Mouse (Mus musculus) kidney, postnatal 0 days (tissue): ENCODE measurements around the gene Tbcel. TPM values are rescaled to one million over a fixed set of nuclear protein-coding genes. Genes with fewer than 3 reads are reported as not detected.

Source experiments
- ATAC-seq: fragments of 200-750 bp; cut with Nextera tagmentation; replicated peaks from 2 replicates; pipeline ENCODE4 v1.8.0; 2017; ENCODE audit warnings: low read depth, moderate number of reproducible peaks, moderate TSS enrichment, moderate library complexity; ENCODE audit not compliant: low FRiP score
- DNase-seq: peaks from one replicate; pipeline ENCODE4 v3.0.0-alpha.2; 2016; ENCODE audit warnings: low spot score
- H3K27ac ChIP-seq: fragments of 300-500 bp; sonication (generic); 2 replicates; pipeline ENCODE4 v1.5.1; 2014; ENCODE audit warnings: mild to moderate bottlenecking
- H3K27me3 ChIP-seq: fragments of 300-500 bp; sonication (generic); 2 replicates; pipeline ENCODE4 v1.6.1; 2014; ENCODE audit warnings: low read length, mixed read lengths; ENCODE audit not compliant: insufficient read depth
- H3K36me3 ChIP-seq: fragments of 300-500 bp; sonication (generic); 2 replicates; pipeline ENCODE4 v1.6.1; 2014; ENCODE audit warnings: low read length, mixed read lengths; ENCODE audit not compliant: insufficient read depth
- H3K4me1 ChIP-seq: fragments of 300-500 bp; sonication (generic); replicated peaks from 2 replicates; pipeline ENCODE4 v1.6.1; 2014; ENCODE audit warnings: antibody characterized with exemption, low read length, mixed read lengths; ENCODE audit not compliant: insufficient read depth
- H3K4me2 ChIP-seq: fragments of 300-500 bp; sonication (generic); 2 replicates; pipeline ENCODE4 v1.6.1; 2014; ENCODE audit warnings: mild to moderate bottlenecking, low read length, moderate library complexity, mixed read lengths
- H3K4me3 ChIP-seq: fragments of 300-500 bp; sonication (generic); replicated peaks from 2 replicates; pipeline ENCODE4 v1.5.1; 2014; ENCODE audit warnings: low read depth, low read length
- H3K9ac ChIP-seq: fragments of 300-500 bp; sonication (generic); 2 replicates; pipeline ENCODE4 v1.6.1; 2014; ENCODE audit warnings: low read depth, low read length
- H3K9me3 ChIP-seq: fragments of 300-500 bp; sonication (generic); replicated peaks from 2 replicates; pipeline ENCODE4 v1.6.1; 2016; ENCODE audit warnings: low read length, inconsistent platforms, mixed read lengths
- CTCF ChIP-seq: IDR thresholded peaks from 2 replicates; pipeline ENCODE4 v1.5.1; 2016; ENCODE audit warnings: antibody characterized with exemption, low read depth, mild to moderate bottlenecking, moderate library complexity
- WGBS: fragments of 180-500 bp; shearing (Covaris S2); extraction: QIAGEN DNeasy Blood & Tissue Kit; methylation state at CpG from one replicate; pipeline ENCODE4 v1.1.7; 2014; 5-methylcytosine and 5-hydroxymethylcytosine counted together
- polyA plus RNA-seq: library from polyadenylated mRNA; unstranded; fragments of >200 nt; fragmentation: Nextera tagmentation; extraction: Ambion mirVana; gene quantifications from 2 replicates; pipeline ENCODE4 v1.2.1, GENCODE M21; 2015

Gene Tbcel
- polyA plus RNA-seq, 1 experiment from 2014 or later = 6.0 TPM

DNA sequence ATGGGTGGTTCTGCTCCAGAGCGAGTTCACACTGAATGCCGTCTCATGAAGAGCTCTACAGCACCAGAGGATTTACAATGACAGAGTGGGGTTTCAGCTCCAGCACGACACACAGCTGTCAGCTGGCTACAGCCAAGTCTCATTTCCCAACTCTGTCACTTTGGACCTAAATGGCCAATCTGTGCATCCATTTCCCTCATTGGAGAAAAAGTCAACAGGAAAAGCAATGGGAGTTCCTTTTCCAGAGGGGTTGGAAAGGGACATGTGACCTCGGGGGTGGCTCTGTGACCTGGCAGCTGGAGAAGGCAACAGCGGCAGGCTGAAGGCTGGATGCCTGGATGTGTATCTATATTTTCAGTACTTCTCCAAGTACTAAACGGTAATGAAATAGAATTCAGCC, 96.3 kb downstream of the Tbcel start:
- Histone ChIP-seq H3K4me2 (no peak overlapping the region), H3K4me3 (no peak overlapping the region), H3K36me3 (0 out of 2 replicates have a peak, but pooled peaks cover 5% of the 10 kb centered on the region), H3K9ac (no peak overlapping the region), H3K4me1 (no peaks in the 10 kb centered on the region; the same call in 1 of the 2 replicates), H3K9me3 (no peaks in the 10 kb centered on the region), H3K27me3 (no peaks in the 10 kb centered on the region), H3K27ac (no peak overlapping the region)
- DNase-seq (no peak), ATAC-seq (no peak)
- 76% methylated on average over 6 of the region's 6 CpGs for WGBS
- TF ChIP-seq CTCF = no peak

GRCm38 (mm10) chr9:42405736-42406135, 101.9 kb downstream of the Tbcel start:
- ATAC-seq (no peak), DNase-seq (no peak)
- H3K36me3 ChIP-seq = no peaks in the 10 kb centered on the region
- H3K4me2 ChIP-seq = no peak overlapping the region
- no peak overlapping the region for H3K4me3 ChIP-seq
- no peak overlapping the region for H3K27ac ChIP-seq
- no peak overlapping the region for H3K9ac ChIP-seq
- H3K27me3 ChIP-seq = no peaks in the 10 kb centered on the region
- H3K9me3 ChIP-seq = no peaks in the 10 kb centered on the region
- TF ChIP-seq CTCF = no peak
- 66% methylated on average over 4 of the region's 4 CpGs for WGBS
- no peaks in the 10 kb centered on the region for H3K4me1 ChIP-seq

GRCm38 (mm10) chr9:42401486-42401885, 106.1 kb downstream of the Tbcel start:
- no peak for DNase-seq
- Histone ChIP-seq H3K36me3 (no peaks in the 10 kb centered on the region), H3K4me2 (no peak overlapping the region), H3K4me1 (no peaks in the 10 kb centered on the region), H3K27ac (no peak overlapping the region), H3K9ac (no peak overlapping the region), H3K9me3 (no peaks in the 10 kb centered on the region), H3K4me3 (no peak overlapping the region), H3K27me3 (no peaks in the 10 kb centered on the region)
- no peak for TF ChIP-seq CTCF
- no peak for ATAC-seq
- WGBS = 64% methylated on average over 6 of the region's 6 CpGs

- ATAC-seq = no peak
- WGBS = 72% methylated on average over 6 of the region's 6 CpGs
- no peak for TF ChIP-seq CTCF
- Histone ChIP-seq H3K27ac (no peak within 1 kb of the TSS), H3K9ac (no peak within 1 kb of the TSS), H3K9me3 (no peaks in the 10 kb centered on the region), H3K4me1 (no peaks in the 10 kb centered on the region), H3K36me3 (no peaks in the 10 kb centered on the region), H3K4me3 (no peak within 1 kb of the TSS), H3K4me2 (no peak within 1 kb of the TSS), H3K27me3 (no peaks in the 10 kb centered on the region)
- DNase-seq = no peak
These were observed 107.8 kb downstream of the Tbcel start, which contains the start of gene Tecta for GRCm38 (mm10) chr9:42399829-42400228. Tecta (minus strand) TSS chr9:42399929.

GRCm38 (mm10) chr9:42396141-42396540, 111.5 kb downstream of the Tbcel start:
- 49% methylated on average over 2 of the region's 2 CpGs for WGBS
- H3K27me3 ChIP-seq = no peaks in the 10 kb centered on the region
- H3K36me3 ChIP-seq = no peaks in the 10 kb centered on the region
- H3K4me2 ChIP-seq = no peak overlapping the region
- no peak for TF ChIP-seq CTCF
- H3K27ac ChIP-seq = no peak overlapping the region
- H3K4me1 ChIP-seq = no peaks in the 10 kb centered on the region
- no peak overlapping the region for H3K9ac ChIP-seq
- no peak overlapping the region for H3K4me3 ChIP-seq
- no peak for ATAC-seq
- DNase-seq = no peak
- no peaks in the 10 kb centered on the region for H3K9me3 ChIP-seq

- no peak for TF ChIP-seq CTCF
- Histone ChIP-seq H3K4me2 (no peak overlapping the region), H3K27me3 (no peaks in the 10 kb centered on the region; the same call in 1 of the 2 replicates), H3K9ac (no peak overlapping the region), H3K9me3 (no peaks in the 10 kb centered on the region), H3K27ac (no peak overlapping the region), H3K4me1 (0 out of 2 replicates have a peak, but pooled peaks cover 3% of the 10 kb centered on the region), H3K36me3 (no peaks in the 10 kb centered on the region), H3K4me3 (no peak overlapping the region)
- DNase-seq (no peak), ATAC-seq (no peak)
- WGBS = 37% methylated on average over 6 of the region's 6 CpGs
These were observed 112.7 kb downstream of the Tbcel start for GRCm38 (mm10) chr9:42394903-42395302.

DNA sequence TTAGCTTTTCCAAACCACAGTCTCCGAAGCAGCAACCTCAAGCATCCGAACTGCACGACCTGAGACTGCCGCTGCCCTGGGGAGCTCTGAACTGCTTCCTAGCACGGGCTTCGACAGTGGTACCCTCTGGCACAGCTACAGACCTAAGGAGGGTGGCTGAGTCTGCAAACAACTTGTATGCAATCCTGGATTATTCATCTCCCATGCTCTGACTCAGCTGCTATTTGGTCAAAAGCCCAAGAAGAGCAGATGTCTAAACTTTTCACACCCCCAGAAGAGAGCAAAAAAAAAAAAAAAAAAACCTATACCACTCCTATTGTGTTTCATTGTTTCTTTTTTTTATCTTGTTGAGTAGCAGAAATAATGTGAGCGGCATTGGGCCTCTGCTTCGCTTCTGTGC, 113.3 kb downstream of the Tbcel start:
- H3K9me3 ChIP-seq = no peaks in the 10 kb centered on the region
- H3K4me2 ChIP-seq = no peak overlapping the region
- DNase-seq = no peak
- no peak overlapping the region for H3K9ac ChIP-seq
- no peaks in the 10 kb centered on the region for H3K36me3 ChIP-seq
- WGBS = 47% methylated on average over 8 of the region's 8 CpGs
- no peak for ATAC-seq
- 0 out of 2 replicates have a peak, but pooled peaks cover 3% of the 10 kb centered on the region for H3K4me1 ChIP-seq
- no peak overlapping the region for H3K27ac ChIP-seq
- no peak for TF ChIP-seq CTCF
- H3K4me3 ChIP-seq = no peak overlapping the region
- H3K27me3 ChIP-seq = no peaks in the 10 kb centered on the region; the same call in 1 of the 2 replicates
